Mouse (Mus musculus): ENCODE measurements around the gene Rad51b. TPM values are rescaled to one million over a fixed set of nuclear protein-coding genes. Genes with fewer than 3 reads are reported as not detected.
A peak's percentile ranks its signal among the peaks of the same experiment; 100 is the strongest.

The Rad51b gene
- polyA plus RNA-seq, 1 experiment from 2014 or later = 4.9 TPM

DNA sequence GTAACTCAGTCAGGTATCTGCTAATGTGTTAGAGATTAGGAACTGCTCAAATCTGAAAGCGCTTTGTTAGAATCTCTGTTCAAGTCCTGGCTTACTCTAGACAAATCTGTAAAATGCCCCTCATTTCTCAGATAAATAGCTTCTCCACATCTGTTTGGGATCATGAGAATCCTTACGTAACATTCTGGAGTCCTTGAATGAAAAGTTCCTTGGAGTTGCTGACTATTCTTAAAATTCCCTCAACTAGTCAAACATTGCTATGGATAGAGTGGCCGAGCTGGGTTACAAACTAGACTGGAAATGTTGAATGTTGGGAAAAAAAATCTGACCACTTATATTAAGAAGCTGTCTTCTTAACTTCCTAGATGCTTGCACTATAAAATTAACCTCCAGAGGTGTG, 450.5 kb downstream of the Rad51b start:
- Histone ChIP-seq H3K9ac (replicated peaks; ENCODE audit: low read length) (no peak overlapping the region), H3K36me3 (replicated peaks; ENCODE audit: control insufficient read depth, insufficient read depth, low read depth, low read length) (no peaks in the 10 kb centered on the region), H3K4me3 (ENCODE audit: low read depth, low read length) (no peak overlapping the region), H3K27me3 (ENCODE audit: control insufficient read depth, insufficient read depth, low read length) (no peaks in the 10 kb centered on the region), H3K4me2 (ENCODE audit: low read depth, low read length) (no peak overlapping the region), H3K27ac (replicated peaks; ENCODE audit: low read depth, low read length) (no peak overlapping the region), H3K9me3 (replicated peaks; ENCODE audit: control insufficient read depth, low read length) (no peaks in the 10 kb centered on the region), H3K4me1 (ENCODE audit: control insufficient read depth, insufficient read depth, low read length) (peaks cover 19% of the 10 kb centered on the region)
- WGBS = 76% methylated on average over 3 of the region's 3 CpGs
- no peak for DNase-seq (ENCODE audit: low spot score)
- no peak for ATAC-seq (replicated peaks; ENCODE audit: insufficient number of reproducible peaks, low FRiP score, low TSS enrichment, low read depth)

DNA sequence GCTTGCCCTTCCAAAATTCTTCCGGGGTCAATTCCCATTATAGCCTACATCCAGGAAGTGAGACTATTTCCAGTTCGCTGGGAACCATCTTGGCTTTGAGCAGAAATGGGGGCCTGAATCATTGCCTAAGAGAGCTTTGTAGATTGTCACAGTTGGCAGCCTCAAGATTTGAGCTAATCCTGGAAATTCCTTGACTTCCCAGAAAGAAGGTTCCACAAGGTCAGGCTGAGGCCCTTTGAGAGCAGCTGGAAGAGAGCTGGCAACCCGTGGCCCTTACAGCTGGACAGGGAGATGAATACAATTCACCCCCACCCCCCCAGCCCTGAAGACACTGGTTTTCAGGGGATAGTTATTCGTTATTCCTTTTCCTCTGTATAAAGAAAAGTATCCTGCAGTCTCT, 451.8 kb downstream of the Rad51b start:
- ATAC-seq (replicated peaks; ENCODE audit: insufficient number of reproducible peaks, low FRiP score, low TSS enrichment, low read depth) = no peak
- no peak for DNase-seq (ENCODE audit: low spot score)
- peaks cover 19% of the 10 kb centered on the region for H3K4me1 ChIP-seq (ENCODE audit: control insufficient read depth, insufficient read depth, low read length)

DNA sequence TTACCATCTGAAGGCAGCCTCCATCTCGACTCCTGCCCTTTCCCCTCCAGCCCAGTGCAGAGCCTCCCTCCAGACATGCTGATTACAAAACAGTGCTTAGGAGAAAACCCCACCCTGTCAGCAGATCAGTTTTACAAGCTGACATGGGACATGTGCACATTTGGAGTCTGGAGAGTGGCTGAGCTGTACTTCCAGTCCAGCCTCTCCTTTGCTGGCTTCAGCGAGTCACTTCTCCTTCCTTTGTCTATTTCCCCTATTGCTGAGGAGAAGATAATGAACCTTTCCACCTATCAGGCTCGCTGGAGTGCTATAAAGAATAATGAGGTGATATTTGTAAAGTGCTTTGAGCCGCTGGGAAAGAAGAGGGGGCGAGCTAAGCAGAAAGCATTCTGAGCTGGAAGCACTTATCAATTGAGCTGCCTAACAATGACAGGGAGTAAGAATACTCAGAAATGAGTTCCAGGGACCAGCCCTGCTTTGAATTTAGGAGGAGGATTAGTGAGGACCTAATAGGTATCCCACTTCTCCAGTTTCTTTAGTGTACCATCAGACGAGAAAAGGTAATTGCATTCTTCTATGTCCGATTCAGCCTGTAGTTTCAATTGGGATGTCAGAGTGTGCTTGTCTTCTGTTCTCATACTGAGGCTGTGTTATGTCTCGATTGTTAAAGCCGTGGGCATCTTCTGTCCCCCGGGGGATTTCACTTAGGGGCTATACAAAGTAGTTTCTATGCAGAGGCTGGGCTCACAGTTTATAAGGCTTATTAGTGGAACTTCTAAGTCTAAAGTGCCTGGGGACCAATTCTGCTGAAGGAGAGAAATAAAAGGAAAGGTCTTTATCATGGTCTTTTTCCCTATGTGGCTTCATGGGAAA, 453.4 kb downstream of the Rad51b start:
- H3K4me3 ChIP-seq (ENCODE audit: low read depth, low read length) = no peak overlapping the region
- DNase-seq (ENCODE audit: low spot score) = peak; percentile 61
- H3K27ac ChIP-seq (replicated peaks; ENCODE audit: low read depth, low read length) = peak overlapping the region; percentile 49; the same call in 1 of the 2 replicates
- H3K4me2 ChIP-seq (ENCODE audit: low read depth, low read length) = no peak overlapping the region
- H3K36me3 ChIP-seq (replicated peaks; ENCODE audit: control insufficient read depth, insufficient read depth, low read depth, low read length) = no peaks in the 10 kb centered on the region
- peak; percentile 63; the same call in 1 of the 2 replicates for ATAC-seq (replicated peaks; ENCODE audit: insufficient number of reproducible peaks, low FRiP score, low TSS enrichment, low read depth)
- WGBS = 19% methylated on average over 10 of the region's 10 CpGs
- H3K4me1 ChIP-seq (ENCODE audit: control insufficient read depth, insufficient read depth, low read length) = peaks cover 19% of the 10 kb centered on the region
- H3K9ac ChIP-seq (replicated peaks; ENCODE audit: low read length) = peak overlapping the region; percentile 23
- H3K27me3 ChIP-seq (ENCODE audit: control insufficient read depth, insufficient read depth, low read length) = no peaks in the 10 kb centered on the region
- no peaks in the 10 kb centered on the region for H3K9me3 ChIP-seq (replicated peaks; ENCODE audit: control insufficient read depth, low read length)

More for the DNA sequence above, 451.8 kb downstream of the Rad51b start:
- no peak overlapping the region for H3K4me3 ChIP-seq (ENCODE audit: low read depth, low read length)
- H3K9ac ChIP-seq (replicated peaks; ENCODE audit: low read length) = no peak overlapping the region
- H3K4me2 ChIP-seq (ENCODE audit: low read depth, low read length) = no peak overlapping the region
- H3K9me3 ChIP-seq (replicated peaks; ENCODE audit: control insufficient read depth, low read length) = no peaks in the 10 kb centered on the region
- no peaks in the 10 kb centered on the region for H3K36me3 ChIP-seq (replicated peaks; ENCODE audit: control insufficient read depth, insufficient read depth, low read depth, low read length)
- H3K27ac ChIP-seq (replicated peaks; ENCODE audit: low read depth, low read length) = no peak overlapping the region
- WGBS = 48% methylated on average over 4 of the region's 4 CpGs
- H3K27me3 ChIP-seq (ENCODE audit: control insufficient read depth, insufficient read depth, low read length) = no peaks in the 10 kb centered on the region

DNA sequence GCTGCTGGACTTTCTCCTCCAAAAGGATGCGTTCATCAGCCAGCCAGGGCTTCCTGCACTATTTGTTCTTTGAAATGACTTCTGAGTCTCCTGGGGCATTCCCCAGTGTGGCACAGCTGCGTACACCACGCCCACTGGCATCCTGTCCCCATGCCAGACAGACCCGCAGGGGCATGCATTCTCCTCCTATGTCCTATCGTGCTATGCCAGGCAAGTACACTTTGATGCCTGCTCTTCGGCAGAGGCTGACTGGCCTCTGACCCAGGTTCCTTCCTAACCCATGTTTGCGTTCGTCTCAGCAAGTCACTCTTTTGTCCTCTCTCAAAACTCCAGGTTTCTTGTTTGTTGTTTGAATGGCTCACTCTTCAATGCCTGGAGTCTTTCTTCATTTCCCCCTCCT, 454.7 kb downstream of the Rad51b start:
- ATAC-seq (replicated peaks; ENCODE audit: insufficient number of reproducible peaks, low FRiP score, low TSS enrichment, low read depth) = no peak
- no peaks in the 10 kb centered on the region for H3K9me3 ChIP-seq (replicated peaks; ENCODE audit: control insufficient read depth, low read length)
- H3K4me1 ChIP-seq (ENCODE audit: control insufficient read depth, insufficient read depth, low read length) = peaks cover 19% of the 10 kb centered on the region
- no peak for DNase-seq (ENCODE audit: low spot score)
- H3K4me2 ChIP-seq (ENCODE audit: low read depth, low read length) = no peak overlapping the region
- H3K27ac ChIP-seq (replicated peaks; ENCODE audit: low read depth, low read length) = peak overlapping the region; percentile 52; the same call in 1 of the 2 replicates
- no peaks in the 10 kb centered on the region for H3K36me3 ChIP-seq (replicated peaks; ENCODE audit: control insufficient read depth, insufficient read depth, low read depth, low read length)
- no peak overlapping the region for H3K4me3 ChIP-seq (ENCODE audit: low read depth, low read length)
- H3K27me3 ChIP-seq (ENCODE audit: control insufficient read depth, insufficient read depth, low read length) = no peaks in the 10 kb centered on the region
- WGBS = 29% methylated on average over 8 of the region's 8 CpGs
- peak overlapping the region; percentile 23; the same call in 1 of the 2 replicates for H3K9ac ChIP-seq (replicated peaks; ENCODE audit: low read length)

DNA sequence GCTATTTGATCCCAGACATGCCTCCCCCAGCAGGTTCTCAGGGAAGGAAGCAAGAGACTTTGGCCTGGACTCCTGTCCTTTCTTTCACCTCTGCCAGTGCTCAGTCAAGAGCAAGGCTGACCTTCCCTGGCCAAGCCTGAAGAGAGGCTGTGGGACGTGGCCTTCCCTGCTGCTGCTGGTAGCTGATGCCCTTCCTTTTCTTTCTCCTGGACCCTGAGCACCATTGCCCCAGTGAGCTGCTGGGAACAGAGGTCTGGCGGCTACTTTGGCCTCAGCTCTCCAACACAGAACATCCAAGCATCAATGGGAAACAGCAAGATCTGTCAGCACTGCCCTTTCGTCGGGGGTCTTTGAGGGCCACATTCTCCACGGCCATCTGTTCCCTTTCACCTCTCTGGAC, 455.1 kb downstream of the Rad51b start:
- no peak for DNase-seq (ENCODE audit: low spot score)
- 12% methylated on average over 5 of the region's 5 CpGs for WGBS
- ATAC-seq (replicated peaks; ENCODE audit: insufficient number of reproducible peaks, low FRiP score, low TSS enrichment, low read depth) = no peak

DNA sequence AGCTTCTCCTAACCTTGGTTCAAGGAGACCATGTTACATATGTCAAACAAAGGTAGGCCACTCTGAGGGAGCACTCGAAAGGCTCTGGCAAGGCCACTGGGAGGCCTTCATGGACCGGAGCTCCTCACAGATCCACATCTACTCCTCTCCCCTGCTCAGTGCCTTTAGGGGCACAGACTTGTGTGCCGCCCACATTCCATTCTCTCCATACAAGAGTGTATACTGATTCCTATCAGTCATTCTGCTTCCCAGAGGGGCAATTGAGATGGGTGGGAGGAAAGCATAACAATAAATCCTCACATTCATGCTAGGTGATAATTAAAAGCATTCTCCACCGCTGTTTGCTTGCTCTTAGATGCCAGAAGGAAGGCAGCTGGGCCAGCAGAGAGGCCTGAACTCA, 458.5 kb downstream of the Rad51b start:
- H3K9ac ChIP-seq (replicated peaks; ENCODE audit: low read length) = no peak overlapping the region
- H3K4me2 ChIP-seq (ENCODE audit: low read depth, low read length) = no peak overlapping the region
- no peaks in the 10 kb centered on the region for H3K9me3 ChIP-seq (replicated peaks; ENCODE audit: control insufficient read depth, low read length)
- DNase-seq (ENCODE audit: low spot score) (no peak), ATAC-seq (replicated peaks; ENCODE audit: insufficient number of reproducible peaks, low FRiP score, low TSS enrichment, low read depth) (no peak)
- H3K36me3 ChIP-seq (replicated peaks; ENCODE audit: control insufficient read depth, insufficient read depth, low read depth, low read length) = no peaks in the 10 kb centered on the region
- no peak overlapping the region for H3K4me3 ChIP-seq (ENCODE audit: low read depth, low read length)
- 42% methylated on average over 4 of the region's 4 CpGs for WGBS
- H3K27ac ChIP-seq (replicated peaks; ENCODE audit: low read depth, low read length) = no peak overlapping the region
- H3K4me1 ChIP-seq (ENCODE audit: control insufficient read depth, insufficient read depth, low read length) = peaks cover 15% of the 10 kb centered on the region
- no peaks in the 10 kb centered on the region for H3K27me3 ChIP-seq (ENCODE audit: control insufficient read depth, insufficient read depth, low read length)

More for the DNA sequence above, 455.1 kb downstream of the Rad51b start:
- 0 out of 2 replicates have a peak overlapping the region, but pooled peaks have one; percentile 14 for H3K9ac ChIP-seq (replicated peaks; ENCODE audit: low read length)
- H3K36me3 ChIP-seq (replicated peaks; ENCODE audit: control insufficient read depth, insufficient read depth, low read depth, low read length) = no peaks in the 10 kb centered on the region
- peak overlapping the region; percentile 52 for H3K27ac ChIP-seq (replicated peaks; ENCODE audit: low read depth, low read length)
- H3K4me3 ChIP-seq (ENCODE audit: low read depth, low read length) = no peak overlapping the region
- H3K27me3 ChIP-seq (ENCODE audit: control insufficient read depth, insufficient read depth, low read length) = no peaks in the 10 kb centered on the region
- no peaks in the 10 kb centered on the region for H3K9me3 ChIP-seq (replicated peaks; ENCODE audit: control insufficient read depth, low read length)
- H3K4me2 ChIP-seq (ENCODE audit: low read depth, low read length) = 0 out of 2 replicates have a peak overlapping the region, but pooled peaks have one; percentile 5
- peaks cover 19% of the 10 kb centered on the region for H3K4me1 ChIP-seq (ENCODE audit: control insufficient read depth, insufficient read depth, low read length)

DNA sequence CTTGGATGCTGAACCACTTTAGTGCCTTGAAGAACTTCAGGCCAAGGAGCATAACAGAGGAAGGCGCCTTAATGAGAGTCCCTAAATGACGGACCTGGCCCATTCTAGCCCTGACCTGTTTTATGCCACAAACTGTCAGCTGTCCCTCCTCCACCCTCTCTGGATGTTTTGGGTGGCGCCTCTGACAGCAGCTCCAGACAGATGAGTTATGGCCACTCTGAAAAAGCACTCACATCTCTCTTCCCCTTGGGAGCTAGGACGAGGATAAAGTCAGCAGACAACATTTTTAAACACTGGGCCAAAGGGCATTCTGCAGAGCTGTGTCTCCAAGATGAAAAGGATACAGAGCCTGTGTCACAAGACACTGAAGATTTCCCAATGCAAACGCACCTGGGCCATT, 459.3 kb downstream of the Rad51b start:
- WGBS = 67% methylated on average over 5 of the region's 5 CpGs
- DNase-seq (ENCODE audit: low spot score) (no peak), ATAC-seq (replicated peaks; ENCODE audit: insufficient number of reproducible peaks, low FRiP score, low TSS enrichment, low read depth) (no peak)
- Histone ChIP-seq H3K4me3 (ENCODE audit: low read depth, low read length) (no peak overlapping the region), H3K4me2 (ENCODE audit: low read depth, low read length) (no peak overlapping the region), H3K9ac (replicated peaks; ENCODE audit: low read length) (no peak overlapping the region), H3K27me3 (ENCODE audit: control insufficient read depth, insufficient read depth, low read length) (no peaks in the 10 kb centered on the region), H3K9me3 (replicated peaks; ENCODE audit: control insufficient read depth, low read length) (no peaks in the 10 kb centered on the region), H3K27ac (replicated peaks; ENCODE audit: low read depth, low read length) (no peak overlapping the region), H3K4me1 (ENCODE audit: control insufficient read depth, insufficient read depth, low read length) (peaks cover 11% of the 10 kb centered on the region), H3K36me3 (replicated peaks; ENCODE audit: control insufficient read depth, insufficient read depth, low read depth, low read length) (no peaks in the 10 kb centered on the region)

DNA sequence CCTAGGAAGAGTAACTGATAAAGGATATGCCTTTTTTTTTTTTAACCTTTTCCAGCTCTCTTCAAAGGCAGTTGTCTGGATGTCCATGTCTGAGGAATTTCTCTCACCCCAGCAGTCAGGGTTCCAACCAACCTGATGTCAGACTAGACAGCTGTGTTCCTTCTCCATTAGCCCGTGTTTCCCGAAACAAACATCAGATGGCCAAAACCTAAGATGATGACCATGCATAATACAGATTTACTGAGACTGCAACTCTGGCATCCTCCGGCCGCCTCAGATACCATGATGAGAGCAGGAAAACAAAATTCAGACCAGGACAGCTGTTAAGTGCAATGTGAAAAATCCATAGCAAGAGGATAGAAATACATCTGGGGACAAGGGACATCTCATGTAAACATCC, 460.7 kb downstream of the Rad51b start:
- Histone ChIP-seq H3K9ac (replicated peaks; ENCODE audit: low read length) (no peak overlapping the region), H3K36me3 (replicated peaks; ENCODE audit: control insufficient read depth, insufficient read depth, low read depth, low read length) (no peaks in the 10 kb centered on the region), H3K4me1 (ENCODE audit: control insufficient read depth, insufficient read depth, low read length) (0 out of 2 replicates have a peak, but pooled peaks cover 2% of the 10 kb centered on the region), H3K27me3 (ENCODE audit: control insufficient read depth, insufficient read depth, low read length) (no peaks in the 10 kb centered on the region), H3K27ac (replicated peaks; ENCODE audit: low read depth, low read length) (no peak overlapping the region), H3K4me2 (ENCODE audit: low read depth, low read length) (no peak overlapping the region), H3K9me3 (replicated peaks; ENCODE audit: control insufficient read depth, low read length) (no peaks in the 10 kb centered on the region), H3K4me3 (ENCODE audit: low read depth, low read length) (no peak overlapping the region)
- DNase-seq (ENCODE audit: low spot score) (no peak), ATAC-seq (replicated peaks; ENCODE audit: insufficient number of reproducible peaks, low FRiP score, low TSS enrichment, low read depth) (no peak)
- WGBS = 76% methylated on average over 4 of the region's 4 CpGs

Measured in embryonic facial prominence, embryonic 11.5 days (tissue).